Mouse (Mus musculus): ENCODE measurements around the gene Cdkal1. TPM values are rescaled to one million over a fixed set of nuclear protein-coding genes. Genes with fewer than 3 reads are reported as not detected.

The Cdkal1 gene
- polyA plus RNA-seq (2012; rRNA removed; ENCODE audit: low replicate concordance): 3.3 and 4.0 TPM in 2 replicates

GRCm38 (mm10) chr13:29855281-29856031, at the start of gene Cdkal1:
Cdkal1 (minus strand) TSS chr13:29855674.

Other genes starting within 250 kb of the Cdkal1 start
- 5.6 and 6.0 TPM in 2 replicates for gene E2f3, start 130.4 kb upstream of the Cdkal1 start, polyA plus RNA-seq (2012; rRNA removed; ENCODE audit: low replicate concordance)